Mouse (Mus musculus): ENCODE measurements around the gene Gm21976. TPM values are rescaled to one million over a fixed set of nuclear protein-coding genes. Genes with fewer than 3 reads are reported as not detected.

Gene Gm21976
- polyA plus RNA-seq, 1 experiment from 2014 or later = not detected

GRCm38 (mm10) chr13:98325034-98325433 is 45.3 kb downstream of the Gm21976 start:
- H3K27ac ChIP-seq = no peak overlapping the region
- no peak for ATAC-seq (ENCODE audit: insufficient read depth, low FRiP score, low read depth)
- H3K4me1 ChIP-seq = no peaks in the 10 kb centered on the region
- no peaks in the 10 kb centered on the region for H3K36me3 ChIP-seq
- WGBS = 84% methylated on average over 11 of the region's 11 CpGs
- H3K4me3 ChIP-seq (replicated peaks) = no peak overlapping the region
- H3K9me3 ChIP-seq = no peaks in the 10 kb centered on the region
- H3K4me2 ChIP-seq = no peak overlapping the region
- H3K9ac ChIP-seq = no peak overlapping the region
- no peaks in the 10 kb centered on the region for H3K27me3 ChIP-seq (replicated peaks)

GRCm38 (mm10) chr13:98332106-98332505 is 52.4 kb downstream of the Gm21976 start:
- no peaks in the 10 kb centered on the region for H3K36me3 ChIP-seq
- no peak for ATAC-seq (ENCODE audit: insufficient read depth, low FRiP score, low read depth)
- no peak overlapping the region for H3K27ac ChIP-seq
- no peaks in the 10 kb centered on the region; the same call in 1 of the 2 replicates for H3K27me3 ChIP-seq (replicated peaks)
- no peaks in the 10 kb centered on the region for H3K4me1 ChIP-seq
- no peak overlapping the region for H3K4me2 ChIP-seq
- no peak overlapping the region for H3K9ac ChIP-seq
- 52% methylated on average over 2 of the region's 2 CpGs for WGBS
- no peak overlapping the region for H3K4me3 ChIP-seq (replicated peaks)
- H3K9me3 ChIP-seq = no peaks in the 10 kb centered on the region

- Histone ChIP-seq H3K4me3 (replicated peaks) (no peak overlapping the region), H3K9ac (no peak overlapping the region), H3K36me3 (no peaks in the 10 kb centered on the region), H3K27me3 (replicated peaks) (no peaks in the 10 kb centered on the region; the same call in 1 of the 2 replicates), H3K9me3 (no peaks in the 10 kb centered on the region), H3K4me1 (no peaks in the 10 kb centered on the region), H3K4me2 (no peak overlapping the region), H3K27ac (no peak overlapping the region)
- WGBS = 85% methylated on average over 1 of the region's 1 CpGs
- ATAC-seq (ENCODE audit: insufficient read depth, low FRiP score, low read depth) = no peak
Measured at GRCm38 (mm10) chr13:98336205-98336604, 56.5 kb downstream of the Gm21976 start.

GRCm38 (mm10) chr13:98340506-98340905 is 60.8 kb downstream of the Gm21976 start:
- Histone ChIP-seq H3K9me3 (no peaks in the 10 kb centered on the region), H3K36me3 (no peaks in the 10 kb centered on the region), H3K27ac (no peak overlapping the region), H3K27me3 (replicated peaks) (no peaks in the 10 kb centered on the region), H3K4me3 (replicated peaks) (no peak overlapping the region), H3K9ac (no peak overlapping the region), H3K4me2 (no peak overlapping the region), H3K4me1 (no peaks in the 10 kb centered on the region)
- no peak for ATAC-seq (ENCODE audit: insufficient read depth, low FRiP score, low read depth)
- WGBS = 69% methylated on average over 5 of the region's 5 CpGs

- Histone ChIP-seq H3K27ac (no peak overlapping the region), H3K4me1 (peaks cover 8% of the 10 kb centered on the region), H3K4me3 (replicated peaks) (no peak overlapping the region), H3K27me3 (replicated peaks) (peaks cover 43% of the 10 kb centered on the region), H3K4me2 (no peak overlapping the region), H3K9me3 (no peaks in the 10 kb centered on the region), H3K9ac (no peak overlapping the region), H3K36me3 (no peaks in the 10 kb centered on the region)
- no peak for ATAC-seq (ENCODE audit: insufficient read depth, low FRiP score, low read depth)
- 75% methylated on average over 4 of the region's 4 CpGs for WGBS
Measured at GRCm38 (mm10) chr13:98349491-98349890, 69.8 kb downstream of the Gm21976 start.

- H3K9me3 ChIP-seq = no peaks in the 10 kb centered on the region
- H3K36me3 ChIP-seq = no peaks in the 10 kb centered on the region
- H3K4me3 ChIP-seq (replicated peaks) = no peak overlapping the region
- 12% methylated on average over 8 of the region's 8 CpGs for WGBS
- H3K9ac ChIP-seq = no peak overlapping the region
- H3K27me3 ChIP-seq (replicated peaks) = peaks cover 60% of the 10 kb centered on the region
- no peak overlapping the region for H3K4me2 ChIP-seq
- H3K4me1 ChIP-seq = peaks cover 22% of the 10 kb centered on the region
- ATAC-seq (ENCODE audit: insufficient read depth, low FRiP score, low read depth) = no peak
- H3K27ac ChIP-seq = no peak overlapping the region
Measured at GRCm38 (mm10) chr13:98351527-98351926, 71.8 kb downstream of the Gm21976 start.

- Histone ChIP-seq H3K9me3 (no peaks in the 10 kb centered on the region), H3K27ac (no peak overlapping the region), H3K9ac (no peak overlapping the region), H3K4me3 (replicated peaks) (no peak overlapping the region), H3K36me3 (no peaks in the 10 kb centered on the region), H3K4me2 (no peak overlapping the region), H3K4me1 (peaks cover 22% of the 10 kb centered on the region), H3K27me3 (replicated peaks) (peaks cover 68% of the 10 kb centered on the region)
- ATAC-seq (ENCODE audit: insufficient read depth, low FRiP score, low read depth) = no peak
- 10% methylated on average over 14 of the region's 14 CpGs for WGBS
Measured at GRCm38 (mm10) chr13:98352381-98352975, 72.8 kb downstream of the Gm21976 start.

- H3K9ac ChIP-seq = no peak overlapping the region
- H3K9me3 ChIP-seq = no peaks in the 10 kb centered on the region
- under 1% methylated on average over 13 of the region's 13 CpGs for WGBS
- no peaks in the 10 kb centered on the region for H3K36me3 ChIP-seq
- peaks cover 78% of the 10 kb centered on the region for H3K27me3 ChIP-seq (replicated peaks)
- ATAC-seq (ENCODE audit: insufficient read depth, low FRiP score, low read depth) = no peak
- H3K4me1 ChIP-seq = peaks cover 22% of the 10 kb centered on the region
- H3K4me3 ChIP-seq (replicated peaks) = peak overlapping the region; percentile 43
- peak overlapping the region; percentile 91 for H3K4me2 ChIP-seq
- no peak overlapping the region for H3K27ac ChIP-seq
Measured at GRCm38 (mm10) chr13:98353709-98354089, 74.0 kb downstream of the Gm21976 start.

GRCm38 (mm10) chr13:98354090-98354801 is 74.6 kb downstream of the Gm21976 start, which contains the start of gene Foxd1:
Gene Foxd1 (plus strand): TSS chr13:98354242.
- WGBS = under 1% methylated on average over 56 of the region's 76 CpGs
- Histone ChIP-seq H3K4me1 (peaks cover 22% of the 10 kb centered on the region), H3K36me3 (no peaks in the 10 kb centered on the region), H3K4me3 (replicated peaks) (peak within 1 kb of the TSS; percentile 43), H3K27me3 (replicated peaks) (peaks cover 82% of the 10 kb centered on the region), H3K27ac (no peak within 1 kb of the TSS), H3K9ac (no peak within 1 kb of the TSS), H3K4me2 (peak within 1 kb of the TSS; percentile 91), H3K9me3 (no peaks in the 10 kb centered on the region)
- peak; percentile 86; the same call in 1 of the 2 replicates for ATAC-seq (ENCODE audit: insufficient read depth, low FRiP score, low read depth)

GRCm38 (mm10) chr13:98354871-98355558 is 75.3 kb downstream of the Gm21976 start:
- Histone ChIP-seq H3K27ac (no peak overlapping the region), H3K9ac (no peak overlapping the region), H3K27me3 (replicated peaks) (peaks cover 86% of the 10 kb centered on the region), H3K9me3 (no peaks in the 10 kb centered on the region), H3K4me2 (peak overlapping the region; percentile 91), H3K4me3 (replicated peaks) (peak overlapping the region; percentile 43), H3K4me1 (peaks cover 22% of the 10 kb centered on the region), H3K36me3 (no peaks in the 10 kb centered on the region)
- ATAC-seq (ENCODE audit: insufficient read depth, low FRiP score, low read depth) = no peak
- WGBS = under 1% methylated on average over 92 of the region's 102 CpGs

- peaks cover 22% of the 10 kb centered on the region for H3K4me1 ChIP-seq
- H3K36me3 ChIP-seq = no peaks in the 10 kb centered on the region
- H3K27me3 ChIP-seq (replicated peaks) = peaks cover 86% of the 10 kb centered on the region
- H3K27ac ChIP-seq = no peak overlapping the region
- under 1% methylated on average over 75 of the region's 81 CpGs for WGBS
- no peaks in the 10 kb centered on the region for H3K9me3 ChIP-seq
- ATAC-seq (ENCODE audit: insufficient read depth, low FRiP score, low read depth) = no peak
- H3K4me3 ChIP-seq (replicated peaks) = peak overlapping the region; percentile 43
- H3K9ac ChIP-seq = no peak overlapping the region
- peak overlapping the region; percentile 91 for H3K4me2 ChIP-seq
Measured at GRCm38 (mm10) chr13:98355559-98356111, 75.9 kb downstream of the Gm21976 start.
